ENCODE assay signal across 8 mouse cellular contexts in genomic region chr11:106083708-106084701, GRCm38 (mm10). TPM values are rescaled to one million over a fixed set of nuclear protein-coding genes. Genes with fewer than 3 reads are reported as not detected.
DNase-seq lines count a peak whose midpoint lies in the region; ATAC-seq lines count a peak whose summit lies in the region.

Gene Map3k3, plus strand, starts transcription at chr11:106084613.

- peak; percentile 99 to 100 for DNase-seq in adrenal gland, adult (ENCODE audit: inconsistent age in 2 of 2, low spot score in 1 of 2)
- peak; percentile 99 for DNase-seq in embryo, embryonic 10.5 days (ENCODE audit: low spot score)
- DNase-seq in gastrocnemius, postnatal 14 days, result peak; percentile 98
- DNase-seq in left cerebral cortex, postnatal 10 days (ENCODE audit: extremely low spot score in 1 of 2, low spot score in 2 of 2), result peak; percentile 99 to 100
- DNase-seq in right cerebral cortex, postnatal 25 days, result peak; percentile 99
- DNase-seq in urinary bladder, postnatal 4 days (ENCODE audit: low spot score in 2 of 2), result peak; percentile 98 to 99

- peak; percentile 93 for ATAC-seq in inflammation-experienced regulatory T-cells, adult 6 months
- ATAC-seq in megakaryocyte-erythroid progenitor cell, adult 5-6 weeks (replicated peaks; ENCODE audit: low FRiP score, low TSS enrichment, poor library complexity, severe bottlenecking), result peak; percentile 99

- intact Hi-C loops in gastrocnemius, postnatal 14 days (cut with DNase I; ENCODE audit: low total_unique reads), result no loop called here
- intact Hi-C loops in left cerebral cortex, postnatal 10 days (cut with DNase I), result no loop called here

RNA-seq across cellular contexts. Expression of gene Map3k3, which starts in this region (rescaled TPM):
- 10 to 100 TPM; 22.1 to 22.7 TPM for total RNA-seq in gastrocnemius, postnatal 14 days (2021)
- 10 to 100 TPM; 11.5 to 33.4 (median 33.3) TPM for polyA plus RNA-seq in inflammation-experienced regulatory T-cells, adult 6 months (2017; shearing (Covaris generic))
- total RNA-seq in left cerebral cortex, postnatal 10 days (2021), result 10 to 100 TPM; 23.0 to 23.6 TPM
- 10.3 and 19.9 TPM in 2 replicates for total RNA-seq in megakaryocyte-erythroid progenitor cell, adult 5-6 weeks (2014; fragmentation: Nextera tagmentation)
- 5.9 and 9.0 TPM in 2 replicates for total RNA-seq in megakaryocyte-erythroid progenitor cell, adult 5-6 weeks (2017)

Comparison
In these comparisons a context has a peak if more than half of its experiments do, and no peak if none do; other contexts are left out.
1. Peak in every context shown above with its lines: DNase-seq and ATAC-seq.